Mouse (Mus musculus) bone marrow, adult 2 months (tissue): ENCODE results near the gene Serbp1.

Experiments
- CTCF ChIP-seq: fragments of 200-500 bp; IDR thresholded peaks from 2 replicates; pipeline ENCODE4 v1.5.1; 2011; ENCODE audit warnings: low read length, control low read depth; ENCODE audit not compliant: control insufficient read depth, insufficient read depth
- POLR2A ChIP-seq: fragments of 200-500 bp; IDR thresholded peaks from 2 replicates; pipeline ENCODE4 v1.6.1; 2011; ENCODE audit warnings: low read depth, mild to moderate bottlenecking, control low read depth, low read length, borderline replicate concordance; ENCODE audit not compliant: control insufficient read depth

DNA sequence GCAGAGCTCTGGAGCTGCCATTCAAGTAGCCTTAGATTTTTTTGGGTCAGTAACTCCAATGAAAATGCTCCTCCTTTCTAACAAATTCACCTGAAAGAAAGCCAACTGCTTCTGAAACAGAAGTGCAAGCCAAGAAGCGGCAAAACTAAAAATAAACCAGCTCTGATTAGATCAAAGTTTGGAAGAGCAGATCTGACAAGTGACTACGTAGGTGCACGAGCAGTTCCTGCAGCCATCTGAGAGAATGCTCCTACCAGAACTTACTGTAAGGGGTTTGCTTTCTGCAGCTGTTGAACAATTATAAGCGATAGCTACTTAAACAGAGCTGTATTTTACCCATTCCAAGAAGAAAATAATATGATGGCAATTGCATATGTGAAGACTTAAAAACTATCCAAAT lies 64.5 kb downstream of the Serbp1 start:
- TF ChIP-seq POLR2A (no peak), CTCF (no peak)
